In the genomic region with DNA sequence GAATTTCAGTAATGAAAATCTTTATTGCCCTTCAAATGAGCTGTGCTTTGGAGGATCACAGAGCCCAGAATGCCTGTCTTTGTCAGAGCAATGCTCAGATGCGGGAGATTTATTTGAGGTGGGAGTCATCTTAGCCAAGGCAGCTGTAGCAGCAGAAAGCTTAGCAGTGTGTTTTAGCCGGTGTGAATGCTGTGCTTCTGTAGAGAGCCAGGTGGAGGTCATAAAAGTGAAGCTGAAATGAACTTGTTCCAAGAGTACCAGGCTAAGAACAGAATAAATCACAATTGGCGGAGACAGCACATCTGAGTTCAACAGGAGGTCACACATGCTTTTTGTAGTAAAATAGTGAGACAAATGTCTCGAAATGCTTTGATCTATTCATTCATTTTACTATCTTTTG, we compare ENCODE assay signal across 24 mouse cellular contexts.
DNase-seq lines count a peak whose midpoint lies in the region; ATAC-seq and TF ChIP-seq lines count a peak whose summit lies in the region.
"Had no signal": no experiment of that assay in that cellular context is flagged by ENCODE, and none has a peak within 500 bp of the region (broad histone marks: within the 10 kb centered on the region; RNA-seq: fewer than 3 reads in every experiment).

No protein-coding gene starts in this region.

- H3K27me3 ChIP-seq in forebrain, postnatal 0 days (ENCODE audit: insufficient read depth, low read length), result no peaks in the 10 kb centered on the region
- H3K27me3 ChIP-seq in forebrain, embryonic 14.5 days (replicated peaks; ENCODE audit: control insufficient read depth, insufficient read depth, low read length), result no peaks in the 10 kb centered on the region
- no peaks in the 10 kb centered on the region for H3K27me3 ChIP-seq in midbrain, embryonic 14.5 days (ENCODE audit: control insufficient read depth, insufficient read depth, low read length)
- H3K27me3 ChIP-seq in midbrain, embryonic 13.5 days, result no peaks in the 10 kb centered on the region
- H3K27me3 ChIP-seq in neural tube, embryonic 11.5 days (ENCODE audit: control insufficient read depth, insufficient read depth, low read length), result no peaks in the 10 kb centered on the region
- H3K27me3 ChIP-seq: embryonic facial prominence, embryonic 12.5 days; forebrain, embryonic 15.5 days; kidney, embryonic 15.5 days; limb, embryonic 13.5 days; Patski had no signal

- TF ChIP-seq CTCF in forebrain, postnatal 0 days (IDR thresholded peaks at IDR 0.05; ENCODE audit: low read depth), result no peak

- no peak for ATAC-seq in forebrain, postnatal 0 days
- no peak for ATAC-seq in forebrain, embryonic 14.5 days
- no peak for ATAC-seq in midbrain, embryonic 14.5 days (ENCODE audit: low FRiP score, low TSS enrichment)
- ATAC-seq in midbrain, embryonic 13.5 days, result no peak
- no peak for ATAC-seq in neural tube, embryonic 11.5 days (ENCODE audit: insufficient read depth, low FRiP score, low TSS enrichment)
- ATAC-seq: activated CD4-positive, CD25-positive, alpha-beta regulatory T cell, adult 4 months; forebrain, embryonic 15.5 days; Patski had no signal

- no peaks in the 10 kb centered on the region for H3K4me1 ChIP-seq in forebrain, postnatal 0 days (ENCODE audit: insufficient read depth)
- no peaks in the 10 kb centered on the region for H3K4me1 ChIP-seq in forebrain, embryonic 14.5 days (ENCODE audit: control insufficient read depth, insufficient read depth, low read length)
- no peaks in the 10 kb centered on the region for H3K4me1 ChIP-seq in midbrain, embryonic 14.5 days (ENCODE audit: control insufficient read depth, insufficient read depth, low read length)
- H3K4me1 ChIP-seq in midbrain, embryonic 13.5 days (replicated peaks), result no peaks in the 10 kb centered on the region
- no peaks in the 10 kb centered on the region for H3K4me1 ChIP-seq in neural tube, embryonic 11.5 days (ENCODE audit: control insufficient read depth, insufficient read depth, low read length)
- H3K4me1 ChIP-seq: embryonic facial prominence, embryonic 12.5 days; forebrain, embryonic 15.5 days; hindbrain, embryonic 10.5 days had no signal

- no peak overlapping the region for H3K4me3 ChIP-seq in forebrain, postnatal 0 days (ENCODE audit: low read depth, low read length)
- H3K4me3 ChIP-seq in forebrain, embryonic 14.5 days (ENCODE audit: low read depth, low read length), result no peak overlapping the region
- no peak overlapping the region for H3K4me3 ChIP-seq in midbrain, embryonic 14.5 days (replicated peaks; ENCODE audit: low read depth, low read length)
- no peak overlapping the region for H3K4me3 ChIP-seq in midbrain, embryonic 13.5 days (replicated peaks)
- H3K4me3 ChIP-seq in neural tube, embryonic 11.5 days (ENCODE audit: low read depth, low read length), result no peak overlapping the region
- H3K4me3 ChIP-seq: embryonic facial prominence, embryonic 12.5 days; erythroblast, embryonic 14.5 days; forebrain, embryonic 15.5 days; hindbrain, embryonic 10.5 days; kidney, embryonic 15.5 days; left cerebral cortex, adult 2 months; limb, embryonic 13.5 days had no signal

- DNase-seq in forebrain, postnatal 0 days, result peak; percentile 10
- no peak for DNase-seq in forebrain, embryonic 14.5 days (ENCODE audit: low spot score)
- peak; percentile 7 for DNase-seq in midbrain, embryonic 14.5 days
- peak; percentile 55 for DNase-seq in forelimb bud, embryonic 11.5 days (ENCODE audit: low read depth, low spot score)
- DNase-seq in neural tube, embryonic 11.5 days (ENCODE audit: low spot score), result peak; percentile 12
- no peak for DNase-seq in T-cell, adult 2 months (ENCODE audit: low spot score)
- no peak for DNase-seq in adrenal gland, adult 8-10 months
- DNase-seq: adrenal gland, postnatal 14 days; cerebellum, adult 11-12 months; cerebellum, postnatal 25 days; layer of hippocampus, adult 9-11 months; right cerebral cortex, postnatal 14 days; thymus, postnatal 4 days had no signal

- H3K4me2 ChIP-seq in forebrain, postnatal 0 days (ENCODE audit: low read depth), result no peak overlapping the region
- no peak overlapping the region for H3K4me2 ChIP-seq in forebrain, embryonic 14.5 days (ENCODE audit: low read length)
- no peak overlapping the region for H3K4me2 ChIP-seq in midbrain, embryonic 14.5 days (ENCODE audit: low read length)
- H3K4me2 ChIP-seq in midbrain, embryonic 13.5 days (replicated peaks), result no peak overlapping the region
- H3K4me2 ChIP-seq in neural tube, embryonic 11.5 days (ENCODE audit: low read depth), result no peak overlapping the region
- H3K4me2 ChIP-seq: embryonic facial prominence, embryonic 12.5 days; forebrain, embryonic 15.5 days; kidney, embryonic 15.5 days; limb, embryonic 13.5 days had no signal

- no peak overlapping the region for H3K9ac ChIP-seq in forebrain, postnatal 0 days
- H3K9ac ChIP-seq in forebrain, embryonic 14.5 days (ENCODE audit: low read length), result no peak overlapping the region
- no peak overlapping the region for H3K9ac ChIP-seq in midbrain, embryonic 14.5 days (replicated peaks; ENCODE audit: low read length)
- H3K9ac ChIP-seq in midbrain, embryonic 13.5 days (replicated peaks), result no peak overlapping the region
- H3K9ac ChIP-seq in neural tube, embryonic 11.5 days (ENCODE audit: low read length), result no peak overlapping the region
- H3K9ac ChIP-seq: embryonic facial prominence, embryonic 12.5 days; forebrain, embryonic 15.5 days; kidney, embryonic 15.5 days; limb, embryonic 13.5 days; liver, embryonic 14.5 days had no signal

- no peaks in the 10 kb centered on the region for H3K9me3 ChIP-seq in forebrain, postnatal 0 days (ENCODE audit: low read length)
- H3K9me3 ChIP-seq in forebrain, embryonic 14.5 days (replicated peaks; ENCODE audit: control insufficient read depth, low read length), result no peaks in the 10 kb centered on the region
- no peaks in the 10 kb centered on the region for H3K9me3 ChIP-seq in midbrain, embryonic 14.5 days (ENCODE audit: control insufficient read depth, low read length)
- H3K9me3 ChIP-seq in midbrain, embryonic 13.5 days, result no peaks in the 10 kb centered on the region
- H3K9me3 ChIP-seq in neural tube, embryonic 11.5 days (ENCODE audit: control insufficient read depth, low read length), result no peaks in the 10 kb centered on the region
- H3K9me3 ChIP-seq: embryonic facial prominence, embryonic 12.5 days; forebrain, embryonic 15.5 days; hindbrain, embryonic 10.5 days; kidney, embryonic 15.5 days; limb, embryonic 13.5 days had no signal

- H3K27ac ChIP-seq in forebrain, postnatal 0 days (ENCODE audit: low read depth, low read length), result no peak overlapping the region
- no peak overlapping the region for H3K27ac ChIP-seq in forebrain, embryonic 14.5 days (ENCODE audit: low read depth, low read length)
- no peak overlapping the region for H3K27ac ChIP-seq in midbrain, embryonic 14.5 days (replicated peaks; ENCODE audit: low read depth, low read length)
- H3K27ac ChIP-seq in midbrain, embryonic 13.5 days, result no peak overlapping the region
- no peak overlapping the region for H3K27ac ChIP-seq in neural tube, embryonic 11.5 days (ENCODE audit: low read depth, low read length)
- H3K27ac ChIP-seq: embryonic facial prominence, embryonic 12.5 days; forebrain, embryonic 15.5 days; hindbrain, embryonic 10.5 days; kidney, embryonic 15.5 days; left cerebral cortex, adult 2 months; limb, embryonic 13.5 days; liver, embryonic 14.5 days had no signal

- H3K36me3 ChIP-seq in forebrain, postnatal 0 days (ENCODE audit: insufficient read depth), result no peaks in the 10 kb centered on the region
- H3K36me3 ChIP-seq in forebrain, embryonic 14.5 days (ENCODE audit: control insufficient read depth, insufficient read depth, low read length), result no peaks in the 10 kb centered on the region
- no peaks in the 10 kb centered on the region for H3K36me3 ChIP-seq in midbrain, embryonic 14.5 days (ENCODE audit: control insufficient read depth, insufficient read depth, low read length)
- H3K36me3 ChIP-seq in midbrain, embryonic 13.5 days, result no peaks in the 10 kb centered on the region
- H3K36me3 ChIP-seq in neural tube, embryonic 11.5 days (ENCODE audit: control insufficient read depth, insufficient read depth, low read length), result no peaks in the 10 kb centered on the region
- H3K36me3 ChIP-seq: embryonic facial prominence, embryonic 12.5 days; forebrain, embryonic 15.5 days; hindbrain, embryonic 10.5 days; kidney, embryonic 15.5 days; limb, embryonic 13.5 days had no signal

- WGBS in forebrain, postnatal 0 days, result 37% methylated on average over 4 of the region's 4 CpGs
- 70% methylated on average over 4 of the region's 4 CpGs for WGBS in forebrain, embryonic 14.5 days
- 72% methylated on average over 4 of the region's 4 CpGs for WGBS in midbrain, embryonic 14.5 days
- WGBS in midbrain, embryonic 13.5 days, result 70% methylated on average over 4 of the region's 4 CpGs
- WGBS in neural tube, embryonic 11.5 days, result 42% methylated on average over 4 of the region's 4 CpGs

Comparison
In these comparisons a context has a peak if more than half of its experiments do, and no peak if none do; other contexts are left out.
1. DNase-seq: peak in forebrain, postnatal 0 days (single experiment), midbrain, embryonic 14.5 days (single experiment), forelimb bud, embryonic 11.5 days (single experiment) and neural tube, embryonic 11.5 days (single experiment); none in forebrain, embryonic 14.5 days (single experiment), T-cell, adult 2 months (single experiment) and adrenal gland, adult 8-10 months (single experiment).